Mouse (Mus musculus): ENCODE measurements around the gene Smtnl2.

- no peak for TF ChIP-seq CTCF (IDR thresholded peaks at IDR 0.05; ENCODE audit: low read depth)
- TF ChIP-seq EP300 (optimal IDR thresholded peaks at IDR 0.05) = no peak
Measured at GRCm38 (mm10) chr11:72396621-72397020, 14.9 kb downstream of the Smtnl2 start.
